Mouse (Mus musculus) hindbrain, postnatal 0 days (tissue): ENCODE measurements around the gene Kat2a. TPM values are rescaled to one million over a fixed set of nuclear protein-coding genes. Genes with fewer than 3 reads are reported as not detected.

Experiments used
- ATAC-seq: fragments of 200-750 bp; cut with Nextera tagmentation; 2 replicates; pipeline ENCODE4 v1.8.0; 2017; ENCODE audit warnings: mild to moderate bottlenecking, moderate TSS enrichment, moderate library complexity
- DNase-seq: peaks from one replicate; pipeline ENCODE4 v3.0.0-alpha.2; 2015; ENCODE audit warnings: low spot score
- H3K27ac ChIP-seq: fragments of 300-500 bp; sonication (generic); 2 replicates; pipeline ENCODE4 v1.5.1; 2014; ENCODE audit warnings: mild to moderate bottlenecking
- H3K27me3 ChIP-seq: fragments of 300-500 bp; sonication (generic); 2 replicates; pipeline ENCODE4 v1.6.1; 2014; ENCODE audit warnings: low read length, mixed read lengths; ENCODE audit not compliant: insufficient read depth
- H3K36me3 ChIP-seq: fragments of 300-500 bp; sonication (generic); 2 replicates; pipeline ENCODE4 v1.6.1; 2014; ENCODE audit warnings: low read length, mixed read lengths; ENCODE audit not compliant: insufficient read depth
- H3K4me1 ChIP-seq: fragments of 300-500 bp; sonication (generic); 2 replicates; pipeline ENCODE4 v1.6.1; 2014; ENCODE audit warnings: antibody characterized with exemption, low read length, mixed read lengths; ENCODE audit not compliant: insufficient read depth
- H3K4me2 ChIP-seq: fragments of 300-500 bp; sonication (generic); 2 replicates; pipeline ENCODE4 v1.6.1; 2014; ENCODE audit warnings: low read depth, mild to moderate bottlenecking, low read length, moderate library complexity, mixed read lengths
- H3K4me3 ChIP-seq: fragments of 300-500 bp; sonication (generic); 2 replicates; pipeline ENCODE4 v1.5.1; 2014; ENCODE audit warnings: low read length
- H3K9ac ChIP-seq: fragments of 300-500 bp; sonication (generic); replicated peaks from 2 replicates; pipeline ENCODE4 v1.6.1; 2014; ENCODE audit warnings: mild to moderate bottlenecking, low read length, moderate library complexity, mixed read lengths
- H3K9me3 ChIP-seq: fragments of 300-500 bp; sonication (generic); 2 replicates; pipeline ENCODE4 v1.6.1; 2016; ENCODE audit warnings: low read length, mixed read lengths
- CTCF ChIP-seq: IDR thresholded peaks from 2 replicates; pipeline ENCODE4 v1.5.1; 2016; ENCODE audit warnings: antibody characterized with exemption, control low read depth, low read depth
- WGBS: fragments of 180-500 bp; shearing (Covaris S2); extraction: QIAGEN DNeasy Blood & Tissue Kit; methylation state at CpG from one replicate; pipeline ENCODE4 v1.1.7; 2014; 5-methylcytosine and 5-hydroxymethylcytosine counted together
- polyA plus RNA-seq: library from polyadenylated mRNA; unstranded; fragments of >200 nt; fragmentation: Nextera tagmentation; extraction: Ambion mirVana; gene quantifications from 2 replicates; pipeline ENCODE4 v1.2.1, GENCODE M21; 2015
- total RNA-seq: library from RNA; depleted of rRNA; stranded (reverse); fragments of >200 nt; gene quantifications from 2 replicates; pipeline ENCODE4 v1.2.3, GENCODE M21; 2014

Kat2a gene
- total and polyA plus RNA-seq, 2 experiments from 2014 or later: 61.7 to 63.3 TPM

GRCm38 (mm10) chr11:100736746-100737080, 24.4 kb upstream of the Kat2a start:
- no peak for TF ChIP-seq CTCF
- Histone ChIP-seq H3K36me3 (no peaks in the 10 kb centered on the region), H3K4me1 (peaks cover 13% of the 10 kb centered on the region), H3K4me3 (peak overlapping the region; percentile 84), H3K27me3 (no peaks in the 10 kb centered on the region), H3K4me2 (peak overlapping the region; percentile 84), H3K27ac (no peak overlapping the region), H3K9me3 (no peaks in the 10 kb centered on the region), H3K9ac (peak overlapping the region; percentile 73; the same call in 1 of the 2 replicates)
- DNase-seq: no peak
- ATAC-seq: no peak
- WGBS: 85% methylated on average over 4 of the region's 4 CpGs

GRCm38 (mm10) chr11:100735954-100736745, 23.9 kb upstream of the Kat2a start:
- Histone ChIP-seq H3K4me1 (peaks cover 13% of the 10 kb centered on the region), H3K27me3 (no peaks in the 10 kb centered on the region), H3K4me3 (no peak overlapping the region), H3K36me3 (no peaks in the 10 kb centered on the region), H3K27ac (no peak overlapping the region), H3K9me3 (no peaks in the 10 kb centered on the region), H3K4me2 (peak overlapping the region; percentile 84), H3K9ac (0 out of 2 replicates have a peak overlapping the region, but pooled peaks have one; percentile 17)
- no peak for TF ChIP-seq CTCF
- 80% methylated on average over 14 of the region's 14 CpGs for WGBS
- DNase-seq: no peak
- ATAC-seq: no peak

DNA sequence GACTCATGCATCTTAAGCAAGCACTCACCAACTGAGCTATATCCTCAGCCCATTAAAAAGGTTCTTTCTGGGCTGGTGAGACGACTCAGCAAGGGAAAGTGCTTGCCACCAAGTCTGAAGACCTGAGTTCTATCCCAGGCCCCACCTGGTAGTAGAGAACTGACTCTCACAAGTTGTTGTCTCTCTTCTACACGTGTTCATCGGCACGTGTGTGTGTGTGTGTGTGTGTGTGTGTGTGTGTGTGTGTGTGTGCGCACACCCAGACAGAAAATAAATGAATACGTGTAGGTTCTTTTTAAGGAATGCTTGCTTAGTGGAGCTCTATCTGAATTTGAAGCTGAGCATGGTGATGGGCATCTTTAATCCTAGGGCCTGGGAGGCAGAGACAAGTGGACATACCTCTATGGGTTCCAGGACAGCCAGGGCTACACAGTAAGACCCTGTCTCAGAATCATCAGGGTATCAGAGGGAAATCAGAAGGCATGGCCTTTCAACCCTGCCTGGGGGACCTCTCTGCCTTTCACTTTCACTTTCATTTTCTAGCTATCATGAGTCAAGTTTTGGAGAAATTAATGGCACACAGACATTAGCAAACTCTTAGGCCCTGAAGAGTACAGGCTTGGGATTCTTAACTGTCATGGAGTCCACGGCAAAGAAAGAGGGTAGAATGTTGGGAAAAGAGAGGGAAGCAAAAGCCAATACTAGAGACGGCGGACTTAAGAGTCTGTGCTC, 23.0 kb upstream of the Kat2a start:
- 89% methylated on average over 9 of the region's 9 CpGs for WGBS

GRCm38 (mm10) chr11:100730477-100731205, 18.4 kb upstream of the Kat2a start:
- Histone ChIP-seq H3K4me1 (no peaks in the 10 kb centered on the region), H3K27ac (no peak overlapping the region), H3K4me2 (no peak overlapping the region), H3K9ac (no peak overlapping the region), H3K36me3 (peaks cover 6% of the 10 kb centered on the region; the same call in 1 of the 2 replicates), H3K4me3 (no peak overlapping the region), H3K9me3 (no peaks in the 10 kb centered on the region), H3K27me3 (no peaks in the 10 kb centered on the region)
- DNase-seq (no peak), ATAC-seq (no peak)
- TF ChIP-seq CTCF: no peak
- WGBS: 78% methylated on average over 6 of the region's 6 CpGs

More for the DNA sequence above, 23.0 kb upstream of the Kat2a start:
- peaks cover 13% of the 10 kb centered on the region for H3K4me1 ChIP-seq
- no peaks in the 10 kb centered on the region for H3K9me3 ChIP-seq
- H3K36me3 ChIP-seq: no peaks in the 10 kb centered on the region
- H3K27ac ChIP-seq: no peak overlapping the region
- no peak overlapping the region for H3K9ac ChIP-seq
- H3K4me2 ChIP-seq: no peak overlapping the region
- no peak for TF ChIP-seq CTCF
- H3K4me3 ChIP-seq: no peak overlapping the region
- no peak for ATAC-seq
- no peak for DNase-seq
- no peaks in the 10 kb centered on the region for H3K27me3 ChIP-seq

GRCm38 (mm10) chr11:100729976-100730375, 17.7 kb upstream of the Kat2a start:
- 92% methylated on average over 4 of the region's 4 CpGs for WGBS

GRCm38 (mm10) chr11:100728601-100729000, 16.3 kb upstream of the Kat2a start:
- no peak for DNase-seq
- no peaks in the 10 kb centered on the region for H3K9me3 ChIP-seq
- no peak overlapping the region for H3K4me3 ChIP-seq
- WGBS: 64% methylated on average over 6 of the region's 6 CpGs
- no peaks in the 10 kb centered on the region for H3K27me3 ChIP-seq
- no peak for TF ChIP-seq CTCF
- H3K9ac ChIP-seq: no peak overlapping the region
- peaks cover 6% of the 10 kb centered on the region; the same call in 1 of the 2 replicates for H3K36me3 ChIP-seq
- no peaks in the 10 kb centered on the region for H3K4me1 ChIP-seq
- no peak overlapping the region for H3K4me2 ChIP-seq
- no peak for ATAC-seq
- no peak overlapping the region for H3K27ac ChIP-seq

More at GRCm38 (mm10) chr11:100729976-100730375, 17.7 kb upstream of the Kat2a start:
- no peak for DNase-seq
- Histone ChIP-seq H3K4me1 (no peaks in the 10 kb centered on the region), H3K9me3 (no peaks in the 10 kb centered on the region), H3K27me3 (no peaks in the 10 kb centered on the region), H3K4me3 (no peak overlapping the region), H3K4me2 (no peak overlapping the region), H3K36me3 (peaks cover 6% of the 10 kb centered on the region; the same call in 1 of the 2 replicates), H3K27ac (no peak overlapping the region), H3K9ac (no peak overlapping the region)
- no peak for ATAC-seq
- no peak for TF ChIP-seq CTCF
